Mouse (Mus musculus): ENCODE data around the gene D630045J12Rik. TPM values are rescaled to one million over a fixed set of nuclear protein-coding genes. Genes with fewer than 3 reads are reported as not detected.

Gene D630045J12Rik
- polyA plus RNA-seq, 1 experiment from 2014 or later, result 19.1 TPM

GRCm38 (mm10) chr6:38202816-38203215, 51.0 kb downstream of the D630045J12Rik start:
- no peak overlapping the region for H3K4me3 ChIP-seq (replicated peaks; ENCODE audit: low read length)
- no peak for ATAC-seq
- 85% methylated on average over 12 of the region's 12 CpGs for WGBS

GRCm38 (mm10) chr6:38201495-38201894, 52.3 kb downstream of the D630045J12Rik start:
- Histone ChIP-seq H3K27me3 (replicated peaks; ENCODE audit: control insufficient read depth, insufficient read depth, low read length) (no peaks in the 10 kb centered on the region), H3K27ac (ENCODE audit: low read length) (no peak overlapping the region), H3K36me3 (ENCODE audit: control insufficient read depth, insufficient read depth) (no peaks in the 10 kb centered on the region), H3K4me1 (replicated peaks; ENCODE audit: control insufficient read depth, insufficient read depth, low read length) (no peaks in the 10 kb centered on the region), H3K9ac (replicated peaks; ENCODE audit: low read depth, low read length) (no peak overlapping the region), H3K9me3 (ENCODE audit: control insufficient read depth, low read length) (no peaks in the 10 kb centered on the region), H3K4me3 (replicated peaks; ENCODE audit: low read length) (no peak overlapping the region), H3K4me2 (ENCODE audit: low read length) (no peak overlapping the region)
- no peak for ATAC-seq
- 68% methylated on average over 5 of the region's 5 CpGs for WGBS

More at GRCm38 (mm10) chr6:38202816-38203215, 51.0 kb downstream of the D630045J12Rik start:
- Histone ChIP-seq H3K9me3 (ENCODE audit: control insufficient read depth, low read length) (no peaks in the 10 kb centered on the region), H3K4me2 (ENCODE audit: low read length) (no peak overlapping the region), H3K27ac (ENCODE audit: low read length) (no peak overlapping the region), H3K36me3 (ENCODE audit: control insufficient read depth, insufficient read depth) (no peaks in the 10 kb centered on the region), H3K4me1 (replicated peaks; ENCODE audit: control insufficient read depth, insufficient read depth, low read length) (peaks cover 10% of the 10 kb centered on the region), H3K9ac (replicated peaks; ENCODE audit: low read depth, low read length) (no peak overlapping the region), H3K27me3 (replicated peaks; ENCODE audit: control insufficient read depth, insufficient read depth, low read length) (no peaks in the 10 kb centered on the region)

DNA sequence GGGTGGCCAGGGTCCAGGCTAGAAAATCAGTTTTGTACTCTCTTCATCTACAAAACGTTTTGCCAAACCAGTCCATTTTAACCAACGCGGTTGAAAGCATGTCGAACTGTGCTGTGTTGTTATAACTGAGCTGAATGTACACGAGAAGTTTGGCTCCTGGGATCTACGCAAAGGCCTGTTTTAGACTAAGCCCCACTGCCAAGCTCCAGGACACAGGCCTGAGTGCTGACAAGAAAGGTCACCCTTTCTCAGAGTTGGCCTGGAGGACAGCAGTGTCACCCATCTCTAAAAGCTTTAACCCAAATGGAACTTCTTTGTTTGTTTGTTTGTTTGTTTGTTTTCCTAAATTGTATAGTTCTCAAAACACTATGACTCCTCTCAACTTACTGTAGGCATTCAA, 54.2 kb downstream of the D630045J12Rik start:
- no peak overlapping the region for H3K4me2 ChIP-seq (ENCODE audit: low read length)

DNA sequence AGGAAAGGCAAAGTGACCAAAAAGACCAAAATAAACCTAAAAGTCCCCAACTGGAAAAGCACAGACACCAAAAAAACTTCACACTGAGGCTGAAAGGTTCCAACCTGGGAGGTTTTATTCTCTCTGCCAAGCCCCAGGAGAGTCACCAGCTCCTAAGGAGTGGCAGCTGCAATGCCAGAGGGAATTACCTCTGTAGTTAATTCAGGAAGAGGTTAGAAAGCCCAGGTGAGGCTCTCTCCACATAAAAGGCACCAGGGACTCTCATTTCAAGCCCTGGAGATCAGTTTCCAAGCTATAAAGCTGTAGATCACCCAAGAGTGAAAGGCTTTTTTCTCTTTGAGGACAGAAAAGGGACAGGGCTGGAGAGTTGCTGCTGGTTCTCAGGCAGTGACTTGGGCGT, 55.1 kb downstream of the D630045J12Rik start:
- no peak overlapping the region for H3K4me2 ChIP-seq (ENCODE audit: low read length)
- H3K4me1 ChIP-seq (replicated peaks; ENCODE audit: control insufficient read depth, insufficient read depth, low read length), result no peaks in the 10 kb centered on the region
- no peaks in the 10 kb centered on the region for H3K9me3 ChIP-seq (ENCODE audit: control insufficient read depth, low read length)
- ATAC-seq, result no peak
- H3K27me3 ChIP-seq (replicated peaks; ENCODE audit: control insufficient read depth, insufficient read depth, low read length), result no peaks in the 10 kb centered on the region
- H3K36me3 ChIP-seq (ENCODE audit: control insufficient read depth, insufficient read depth), result peaks cover 15% of the 10 kb centered on the region
- 78% methylated on average over 1 of the region's 1 CpGs for WGBS
- no peak overlapping the region for H3K9ac ChIP-seq (replicated peaks; ENCODE audit: low read depth, low read length)
- no peak overlapping the region for H3K27ac ChIP-seq (ENCODE audit: low read length)
- no peak overlapping the region for H3K4me3 ChIP-seq (replicated peaks; ENCODE audit: low read length)

More for the DNA sequence above, 54.2 kb downstream of the D630045J12Rik start:
- H3K27me3 ChIP-seq (replicated peaks; ENCODE audit: control insufficient read depth, insufficient read depth, low read length), result no peaks in the 10 kb centered on the region
- H3K9me3 ChIP-seq (ENCODE audit: control insufficient read depth, low read length), result no peaks in the 10 kb centered on the region
- no peak overlapping the region for H3K4me3 ChIP-seq (replicated peaks; ENCODE audit: low read length)
- peaks cover 10% of the 10 kb centered on the region for H3K36me3 ChIP-seq (ENCODE audit: control insufficient read depth, insufficient read depth)
- H3K4me1 ChIP-seq (replicated peaks; ENCODE audit: control insufficient read depth, insufficient read depth, low read length), result no peaks in the 10 kb centered on the region
- no peak overlapping the region for H3K27ac ChIP-seq (ENCODE audit: low read length)
- WGBS, result 91% methylated on average over 6 of the region's 6 CpGs
- no peak overlapping the region for H3K9ac ChIP-seq (replicated peaks; ENCODE audit: low read depth, low read length)
- no peak for ATAC-seq

- no peak overlapping the region for H3K27ac ChIP-seq (ENCODE audit: low read length)
- H3K4me3 ChIP-seq (replicated peaks; ENCODE audit: low read length), result no peak overlapping the region
- WGBS, result 86% methylated on average over 24 of the region's 24 CpGs
- H3K4me2 ChIP-seq (ENCODE audit: low read length), result no peak overlapping the region
- H3K36me3 ChIP-seq (ENCODE audit: control insufficient read depth, insufficient read depth), result peaks cover 15% of the 10 kb centered on the region
- no peak for ATAC-seq
- H3K4me1 ChIP-seq (replicated peaks; ENCODE audit: control insufficient read depth, insufficient read depth, low read length), result no peaks in the 10 kb centered on the region
- H3K9ac ChIP-seq (replicated peaks; ENCODE audit: low read depth, low read length), result no peak overlapping the region
- no peaks in the 10 kb centered on the region for H3K27me3 ChIP-seq (replicated peaks; ENCODE audit: control insufficient read depth, insufficient read depth, low read length)
- H3K9me3 ChIP-seq (ENCODE audit: control insufficient read depth, low read length), result no peaks in the 10 kb centered on the region
These were observed 57.3 kb downstream of the D630045J12Rik start for GRCm38 (mm10) chr6:38196266-38197189.

DNA sequence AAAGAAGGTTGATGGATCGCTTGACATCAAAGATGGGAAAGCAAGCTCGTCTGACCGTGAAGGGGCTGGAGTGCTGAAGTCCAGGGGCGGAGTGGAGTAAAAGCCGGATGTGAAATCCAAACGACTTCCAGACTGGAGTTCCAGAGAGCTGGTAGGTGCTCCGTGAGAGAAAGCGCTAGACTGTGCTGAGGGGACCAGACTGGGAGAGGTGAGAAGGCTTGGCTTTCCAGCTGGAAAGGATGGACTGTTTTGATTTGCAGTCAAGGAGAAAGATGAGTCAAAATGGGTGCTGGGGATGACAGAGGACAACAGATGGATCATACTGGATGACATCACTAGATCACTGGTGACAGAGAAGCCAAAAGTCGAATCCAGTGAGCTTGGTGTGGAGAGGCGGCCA, 58.5 kb downstream of the D630045J12Rik start:
- 88% methylated on average over 10 of the region's 10 CpGs for WGBS
- Histone ChIP-seq H3K9ac (replicated peaks; ENCODE audit: low read depth, low read length) (no peak overlapping the region), H3K27me3 (replicated peaks; ENCODE audit: control insufficient read depth, insufficient read depth, low read length) (no peaks in the 10 kb centered on the region), H3K36me3 (ENCODE audit: control insufficient read depth, insufficient read depth) (peaks cover 15% of the 10 kb centered on the region), H3K27ac (ENCODE audit: low read length) (no peak overlapping the region), H3K9me3 (ENCODE audit: control insufficient read depth, low read length) (no peaks in the 10 kb centered on the region), H3K4me2 (ENCODE audit: low read length) (no peak overlapping the region), H3K4me3 (replicated peaks; ENCODE audit: low read length) (no peak overlapping the region), H3K4me1 (replicated peaks; ENCODE audit: control insufficient read depth, insufficient read depth, low read length) (no peaks in the 10 kb centered on the region)
- ATAC-seq, result no peak

DNA sequence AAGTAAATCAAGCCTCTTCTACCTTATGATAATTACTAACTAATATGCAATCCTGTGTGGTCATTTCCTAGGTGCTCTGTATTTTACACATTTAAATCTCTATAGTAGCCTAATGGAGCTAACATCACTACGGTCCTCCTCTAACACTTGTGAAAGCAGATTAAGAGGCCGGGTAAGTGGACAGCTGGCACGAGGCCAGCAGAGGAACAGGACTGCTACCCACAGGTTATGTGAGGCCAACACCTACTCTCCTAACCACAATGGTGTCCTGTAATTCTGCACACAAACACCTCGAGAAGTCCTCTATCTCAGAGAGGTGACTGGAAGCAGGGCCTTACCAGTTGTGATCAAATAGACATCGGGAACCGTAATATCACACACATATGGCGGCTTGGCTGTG, 59.8 kb downstream of the D630045J12Rik start:
- Histone ChIP-seq H3K4me1 (replicated peaks; ENCODE audit: control insufficient read depth, insufficient read depth, low read length) (no peaks in the 10 kb centered on the region), H3K27ac (ENCODE audit: low read length) (no peak overlapping the region), H3K9ac (replicated peaks; ENCODE audit: low read depth, low read length) (no peak overlapping the region), H3K36me3 (ENCODE audit: control insufficient read depth, insufficient read depth) (peaks cover 15% of the 10 kb centered on the region), H3K4me3 (replicated peaks; ENCODE audit: low read length) (no peak overlapping the region), H3K4me2 (ENCODE audit: low read length) (no peak overlapping the region), H3K27me3 (replicated peaks; ENCODE audit: control insufficient read depth, insufficient read depth, low read length) (no peaks in the 10 kb centered on the region), H3K9me3 (ENCODE audit: control insufficient read depth, low read length) (no peaks in the 10 kb centered on the region)
- WGBS, result 83% methylated on average over 7 of the region's 7 CpGs
- ATAC-seq, result no peak

GRCm38 (mm10) chr6:38192952-38193351, 60.9 kb downstream of the D630045J12Rik start:
- Histone ChIP-seq H3K4me2 (ENCODE audit: low read length) (no peak overlapping the region), H3K27me3 (replicated peaks; ENCODE audit: control insufficient read depth, insufficient read depth, low read length) (no peaks in the 10 kb centered on the region), H3K9ac (replicated peaks; ENCODE audit: low read depth, low read length) (no peak overlapping the region), H3K4me3 (replicated peaks; ENCODE audit: low read length) (no peak overlapping the region), H3K9me3 (ENCODE audit: control insufficient read depth, low read length) (no peaks in the 10 kb centered on the region), H3K27ac (ENCODE audit: low read length) (no peak overlapping the region), H3K4me1 (replicated peaks; ENCODE audit: control insufficient read depth, insufficient read depth, low read length) (no peaks in the 10 kb centered on the region), H3K36me3 (ENCODE audit: control insufficient read depth, insufficient read depth) (peaks cover 23% of the 10 kb centered on the region)
- no peak for ATAC-seq
- 94% methylated on average over 7 of the region's 7 CpGs for WGBS

DNA sequence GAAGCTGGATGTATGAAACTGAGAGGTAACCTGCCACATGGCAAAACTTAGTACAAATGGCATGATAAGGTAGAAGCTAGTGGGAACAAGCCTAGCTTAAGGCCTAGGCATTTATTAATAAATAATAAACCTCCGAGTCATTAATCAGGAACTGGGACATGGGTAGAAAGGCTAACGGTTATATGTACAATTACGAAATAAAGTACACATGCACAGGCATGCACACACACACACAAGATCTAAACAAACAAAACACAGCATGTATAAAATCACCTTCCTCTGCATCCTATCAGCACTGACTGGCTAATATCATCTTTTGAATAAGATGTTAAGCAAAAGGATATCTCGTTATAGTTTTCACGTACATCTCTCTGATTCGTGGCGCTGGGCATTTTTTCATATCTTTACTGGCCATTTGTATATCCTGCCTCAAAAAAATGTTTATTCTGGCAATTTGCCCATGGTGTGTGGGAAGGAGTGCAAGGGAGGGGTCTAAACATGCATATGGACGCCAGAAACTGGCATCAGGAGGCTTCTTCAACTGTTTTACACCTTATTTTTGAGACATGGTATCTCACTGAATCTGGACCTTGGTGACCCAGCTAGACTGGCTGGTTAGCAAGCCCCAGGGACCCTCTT, 67.4 kb downstream of the D630045J12Rik start:
- Histone ChIP-seq H3K9me3 (ENCODE audit: control insufficient read depth, low read length) (no peaks in the 10 kb centered on the region), H3K27ac (ENCODE audit: low read length) (no peak overlapping the region), H3K4me3 (replicated peaks; ENCODE audit: low read length) (no peak overlapping the region), H3K9ac (replicated peaks; ENCODE audit: low read depth, low read length) (no peak overlapping the region), H3K4me2 (ENCODE audit: low read length) (no peak overlapping the region), H3K36me3 (ENCODE audit: control insufficient read depth, insufficient read depth) (peaks cover 18% of the 10 kb centered on the region), H3K4me1 (replicated peaks; ENCODE audit: control insufficient read depth, insufficient read depth, low read length) (no peaks in the 10 kb centered on the region), H3K27me3 (replicated peaks; ENCODE audit: control insufficient read depth, insufficient read depth, low read length) (no peaks in the 10 kb centered on the region)
- WGBS, result 88% methylated on average over 8 of the region's 8 CpGs
- ATAC-seq, result no peak

Data from forebrain, embryonic 16.5 days (tissue).